Mouse (Mus musculus) intestine, embryonic 15.5 days (tissue): ENCODE data around the gene Gm5244. TPM values are rescaled to one million over a fixed set of nuclear protein-coding genes. Genes with fewer than 3 reads are reported as not detected.
A peak's percentile ranks its signal among the peaks of the same experiment; 100 is the strongest.

ENCODE experiments used
- ATAC-seq: fragments of 200-750 bp; cut with Nextera tagmentation; 2 replicates; pipeline ENCODE4 v1.8.0; 2017; ENCODE audit warnings: moderate TSS enrichment, moderate library complexity
- H3K27ac ChIP-seq: fragments of 300-500 bp; sonication (generic); 2 replicates; pipeline ENCODE4 v1.5.1; 2015; ENCODE audit warnings: mild to moderate bottlenecking, inconsistent platforms
- H3K27me3 ChIP-seq: fragments of 300-500 bp; sonication (generic); replicated peaks from 2 replicates; pipeline ENCODE4 v1.6.1; 2015; ENCODE audit warnings: inconsistent platforms
- H3K36me3 ChIP-seq: fragments of 300-500 bp; sonication (generic); 2 replicates; pipeline ENCODE4 v1.6.1; 2015; ENCODE audit warnings: inconsistent platforms
- H3K4me1 ChIP-seq: fragments of 300-500 bp; sonication (generic); replicated peaks from 2 replicates; pipeline ENCODE4 v1.6.1; 2015; ENCODE audit warnings: inconsistent platforms
- H3K4me2 ChIP-seq: fragments of 300-500 bp; sonication (generic); replicated peaks from 2 replicates; pipeline ENCODE4 v1.6.1; 2015; ENCODE audit warnings: mild to moderate bottlenecking, inconsistent platforms
- H3K4me3 ChIP-seq: fragments of 300-500 bp; sonication (generic); replicated peaks from 2 replicates; pipeline ENCODE4 v1.5.1; 2015; ENCODE audit warnings: inconsistent platforms
- H3K9ac ChIP-seq: fragments of 300-500 bp; sonication (generic); 2 replicates; pipeline ENCODE4 v1.6.1; 2015; ENCODE audit warnings: inconsistent platforms
- H3K9me3 ChIP-seq: fragments of 300-500 bp; sonication (generic); 2 replicates; pipeline ENCODE4 v1.6.1; 2016; ENCODE audit warnings: inconsistent platforms
- WGBS: fragments of 180-500 bp; shearing (Covaris S2); methylation state at CpG from one replicate; pipeline ENCODE4 v1.1.7; 2015; 5-methylcytosine and 5-hydroxymethylcytosine counted together
- polyA plus RNA-seq: library from polyadenylated mRNA; unstranded; fragments of >200 nt; fragmentation: Nextera tagmentation; extraction: Ambion mirVana; gene quantifications from 2 replicates; pipeline ENCODE4 v1.2.1, GENCODE M21; 2015

Gm5244 gene
- not detected in 2 replicates for polyA plus RNA-seq

GRCm38 (mm10) chr19:12846382-12846781, at the start of gene Gm5244:
Gene Gm5244, plus strand, starts transcription at chr19:12846682.
- Histone ChIP-seq H3K9me3 (no peaks in the 10 kb centered on the region), H3K27ac (no peak within 1 kb of the TSS), H3K4me1 (no peaks in the 10 kb centered on the region), H3K4me2 (no peak within 1 kb of the TSS), H3K36me3 (no peaks in the 10 kb centered on the region), H3K27me3 (no peaks in the 10 kb centered on the region), H3K4me3 (no peak within 1 kb of the TSS), H3K9ac (no peak within 1 kb of the TSS)
- ATAC-seq: no peak

DNA sequence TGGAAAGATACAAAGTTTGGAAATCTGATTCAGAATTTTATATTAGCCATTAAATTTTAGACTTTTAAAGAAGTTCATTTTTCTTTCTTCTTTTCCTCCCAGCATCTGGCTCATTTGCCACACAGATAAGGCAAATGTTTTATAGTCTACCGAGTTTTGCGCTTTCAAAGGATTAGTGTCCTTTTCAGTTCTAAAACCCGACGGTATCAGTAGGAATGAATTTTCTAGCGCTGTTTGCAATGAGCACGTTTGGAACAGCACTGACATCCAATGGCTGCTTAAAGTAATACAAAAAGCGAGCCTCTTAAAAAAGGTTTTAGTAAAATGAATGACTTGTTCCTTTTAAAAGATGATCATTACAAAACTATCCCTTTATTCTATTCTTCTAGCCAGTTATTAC, 49.4 kb upstream of the Gm5244 start:
- peak overlapping the region; percentile 51; the same call in 1 of the 2 replicates for H3K9ac ChIP-seq
- H3K4me1 ChIP-seq: no peaks in the 10 kb centered on the region
- no peaks in the 10 kb centered on the region for H3K36me3 ChIP-seq
- peak overlapping the region; percentile 99 for H3K27ac ChIP-seq
- peak overlapping the region; percentile 95 for H3K4me3 ChIP-seq
- H3K27me3 ChIP-seq: no peaks in the 10 kb centered on the region
- ATAC-seq: no peak
- 1% methylated on average over 7 of the region's 7 CpGs for WGBS
- H3K9me3 ChIP-seq: no peaks in the 10 kb centered on the region
- H3K4me2 ChIP-seq: peak overlapping the region; percentile 64

DNA sequence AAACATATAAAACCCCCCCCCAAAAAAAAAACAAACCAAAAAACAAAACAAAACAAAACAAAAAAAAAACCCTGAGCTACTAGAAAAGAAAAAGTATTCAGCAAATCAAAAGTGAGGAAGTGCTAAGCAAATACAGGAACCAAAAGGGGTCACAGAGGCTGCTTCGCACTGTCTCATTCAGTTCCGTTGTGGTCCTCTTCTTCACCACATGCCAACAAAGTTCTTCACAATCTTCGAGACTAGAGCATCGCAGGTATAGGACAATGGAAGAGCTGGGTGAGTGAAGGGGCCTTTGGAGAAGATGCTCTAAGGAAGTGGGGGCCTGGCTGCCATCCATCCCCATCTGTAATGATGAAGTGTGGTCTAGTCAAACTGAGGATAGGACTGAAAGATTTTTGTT, 48.1 kb upstream of the Gm5244 start:
- Histone ChIP-seq H3K4me2 (no peak overlapping the region), H3K9me3 (no peaks in the 10 kb centered on the region), H3K9ac (no peak overlapping the region), H3K4me1 (no peaks in the 10 kb centered on the region), H3K4me3 (no peak overlapping the region), H3K27me3 (no peaks in the 10 kb centered on the region), H3K27ac (no peak overlapping the region), H3K36me3 (no peaks in the 10 kb centered on the region)
- WGBS: 68% methylated on average over 4 of the region's 4 CpGs
- ATAC-seq: no peak

DNA sequence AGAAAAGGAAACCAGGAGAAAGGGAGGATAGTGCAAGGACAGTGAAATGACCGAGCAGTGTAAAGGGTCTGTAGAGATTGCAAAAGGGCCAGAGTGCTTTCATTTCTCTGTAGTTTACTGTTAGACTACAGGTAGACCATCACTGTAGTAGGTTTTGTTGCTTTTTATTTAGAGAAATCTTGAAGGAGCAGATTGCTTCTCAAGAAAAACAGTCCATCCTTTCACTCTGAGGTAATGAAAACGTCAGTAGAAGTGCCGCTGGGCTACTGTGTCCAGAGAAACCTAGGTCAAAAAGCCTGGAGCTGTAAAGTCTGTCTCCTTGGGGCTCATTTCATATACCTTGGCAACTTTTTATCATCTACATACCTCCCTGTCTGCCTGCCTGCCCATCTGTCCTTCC, 47.4 kb upstream of the Gm5244 start:
- no peak overlapping the region for H3K4me3 ChIP-seq
- H3K27ac ChIP-seq: no peak overlapping the region
- no peaks in the 10 kb centered on the region for H3K36me3 ChIP-seq
- no peaks in the 10 kb centered on the region for H3K9me3 ChIP-seq
- no peak overlapping the region for H3K4me2 ChIP-seq
- 84% methylated on average over 3 of the region's 3 CpGs for WGBS
- no peak overlapping the region for H3K9ac ChIP-seq
- ATAC-seq: no peak
- H3K4me1 ChIP-seq: no peaks in the 10 kb centered on the region
- no peaks in the 10 kb centered on the region for H3K27me3 ChIP-seq

GRCm38 (mm10) chr19:12800621-12801020, 45.9 kb upstream of the Gm5244 start:
- no peaks in the 10 kb centered on the region for H3K9me3 ChIP-seq
- no peaks in the 10 kb centered on the region for H3K27me3 ChIP-seq
- H3K9ac ChIP-seq: no peak overlapping the region
- H3K4me1 ChIP-seq: no peaks in the 10 kb centered on the region
- no peak overlapping the region for H3K27ac ChIP-seq
- H3K4me3 ChIP-seq: no peak overlapping the region
- no peak overlapping the region for H3K4me2 ChIP-seq
- no peaks in the 10 kb centered on the region for H3K36me3 ChIP-seq
- no peak for ATAC-seq
- WGBS: 69% methylated on average over 2 of the region's 2 CpGs

- no peak overlapping the region for H3K9ac ChIP-seq
- H3K4me3 ChIP-seq: no peak overlapping the region
- H3K36me3 ChIP-seq: no peaks in the 10 kb centered on the region
- no peaks in the 10 kb centered on the region for H3K27me3 ChIP-seq
- no peak for ATAC-seq
- H3K9me3 ChIP-seq: no peaks in the 10 kb centered on the region
- no peak overlapping the region for H3K27ac ChIP-seq
- H3K4me2 ChIP-seq: no peak overlapping the region
- H3K4me1 ChIP-seq: no peaks in the 10 kb centered on the region
- WGBS: 64% methylated on average over 3 of the region's 3 CpGs
Measured at GRCm38 (mm10) chr19:12801046-12801445, 45.4 kb upstream of the Gm5244 start.

- Histone ChIP-seq H3K27ac (no peak overlapping the region), H3K9ac (no peak overlapping the region), H3K4me2 (no peak overlapping the region), H3K27me3 (no peaks in the 10 kb centered on the region), H3K36me3 (no peaks in the 10 kb centered on the region), H3K9me3 (no peaks in the 10 kb centered on the region), H3K4me1 (no peaks in the 10 kb centered on the region), H3K4me3 (no peak overlapping the region)
- ATAC-seq: no peak
- 79% methylated on average over 3 of the region's 3 CpGs for WGBS
Measured at GRCm38 (mm10) chr19:12802830-12803229, 43.7 kb upstream of the Gm5244 start.

DNA sequence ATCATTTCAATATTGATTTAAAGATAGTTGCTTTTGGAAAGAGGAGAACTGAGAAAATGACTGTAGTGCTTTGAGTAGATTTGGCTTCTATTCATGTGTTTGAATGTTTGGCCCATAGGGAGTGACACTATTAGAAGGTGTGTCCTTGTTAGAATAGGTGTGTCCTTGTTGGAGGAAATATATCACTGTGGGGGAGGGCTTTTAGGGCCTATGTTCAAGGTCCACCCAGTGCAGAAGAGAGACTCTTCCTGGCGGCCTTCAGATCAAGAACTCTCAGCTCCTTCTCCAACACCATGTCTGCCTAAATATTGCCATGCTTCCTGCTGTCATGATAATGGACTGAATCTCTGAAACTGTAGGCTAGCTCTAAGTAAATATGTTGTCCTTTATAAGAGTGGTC, 42.2 kb upstream of the Gm5244 start:
- H3K9me3 ChIP-seq: no peaks in the 10 kb centered on the region
- H3K4me2 ChIP-seq: no peak overlapping the region
- H3K9ac ChIP-seq: no peak overlapping the region
- ATAC-seq: peak; percentile 51; the same call in 1 of the 2 replicates
- H3K36me3 ChIP-seq: no peaks in the 10 kb centered on the region
- no peak overlapping the region for H3K4me3 ChIP-seq
- no peaks in the 10 kb centered on the region for H3K27me3 ChIP-seq
- WGBS: 72% methylated on average over 1 of the region's 1 CpGs
- H3K4me1 ChIP-seq: no peaks in the 10 kb centered on the region
- no peak overlapping the region for H3K27ac ChIP-seq

DNA sequence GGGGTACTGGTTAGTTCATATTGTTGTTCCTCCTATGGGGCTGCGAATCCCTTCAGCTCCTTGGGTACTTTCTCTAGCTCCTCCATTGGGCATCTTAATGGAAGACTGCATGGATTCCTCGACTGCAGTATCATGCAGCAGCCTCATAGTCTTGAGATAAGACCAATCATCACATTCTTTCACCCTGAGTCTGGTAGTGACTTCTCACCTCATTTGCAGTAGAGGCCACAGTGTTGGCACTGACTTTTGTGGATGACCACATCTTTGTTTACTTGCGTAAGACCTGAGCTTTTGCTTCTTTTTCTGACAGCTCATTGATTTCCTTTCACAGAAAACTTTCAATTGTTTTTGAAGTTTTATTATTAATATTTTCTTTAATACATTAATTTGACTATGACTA, 40.8 kb upstream of the Gm5244 start:
- H3K9me3 ChIP-seq: no peaks in the 10 kb centered on the region
- 87% methylated on average over 3 of the region's 3 CpGs for WGBS
- H3K9ac ChIP-seq: no peak overlapping the region
- H3K4me1 ChIP-seq: no peaks in the 10 kb centered on the region
- no peaks in the 10 kb centered on the region for H3K36me3 ChIP-seq
- ATAC-seq: no peak
- H3K27ac ChIP-seq: no peak overlapping the region
- H3K4me2 ChIP-seq: no peak overlapping the region
- no peak overlapping the region for H3K4me3 ChIP-seq
- H3K27me3 ChIP-seq: no peaks in the 10 kb centered on the region

DNA sequence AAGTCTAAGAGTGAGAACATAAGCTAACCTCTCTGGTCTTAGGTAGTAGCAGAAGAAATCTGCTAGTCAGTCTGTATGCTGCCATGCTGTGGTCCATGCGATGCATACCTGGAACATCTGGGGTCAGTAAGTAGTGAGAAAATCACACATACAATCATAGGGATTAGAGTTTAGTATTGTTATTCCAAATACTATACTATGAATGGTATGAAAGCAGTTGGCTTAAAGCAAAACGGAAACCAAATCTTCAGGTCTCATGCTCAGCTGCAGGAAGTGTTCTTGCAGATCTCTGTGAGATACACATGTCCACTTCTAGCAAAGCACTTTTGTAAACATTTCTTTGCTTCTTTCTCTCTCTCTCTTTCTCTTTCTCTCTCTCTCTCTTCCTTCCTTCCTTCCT, 40.3 kb upstream of the Gm5244 start:
- no peaks in the 10 kb centered on the region for H3K36me3 ChIP-seq
- H3K9me3 ChIP-seq: no peaks in the 10 kb centered on the region
- no peak overlapping the region for H3K4me3 ChIP-seq
- H3K27me3 ChIP-seq: no peaks in the 10 kb centered on the region
- WGBS: 63% methylated on average over 2 of the region's 2 CpGs
- no peak overlapping the region for H3K9ac ChIP-seq
- no peak overlapping the region for H3K27ac ChIP-seq
- ATAC-seq: no peak
- no peaks in the 10 kb centered on the region for H3K4me1 ChIP-seq
- H3K4me2 ChIP-seq: no peak overlapping the region

DNA sequence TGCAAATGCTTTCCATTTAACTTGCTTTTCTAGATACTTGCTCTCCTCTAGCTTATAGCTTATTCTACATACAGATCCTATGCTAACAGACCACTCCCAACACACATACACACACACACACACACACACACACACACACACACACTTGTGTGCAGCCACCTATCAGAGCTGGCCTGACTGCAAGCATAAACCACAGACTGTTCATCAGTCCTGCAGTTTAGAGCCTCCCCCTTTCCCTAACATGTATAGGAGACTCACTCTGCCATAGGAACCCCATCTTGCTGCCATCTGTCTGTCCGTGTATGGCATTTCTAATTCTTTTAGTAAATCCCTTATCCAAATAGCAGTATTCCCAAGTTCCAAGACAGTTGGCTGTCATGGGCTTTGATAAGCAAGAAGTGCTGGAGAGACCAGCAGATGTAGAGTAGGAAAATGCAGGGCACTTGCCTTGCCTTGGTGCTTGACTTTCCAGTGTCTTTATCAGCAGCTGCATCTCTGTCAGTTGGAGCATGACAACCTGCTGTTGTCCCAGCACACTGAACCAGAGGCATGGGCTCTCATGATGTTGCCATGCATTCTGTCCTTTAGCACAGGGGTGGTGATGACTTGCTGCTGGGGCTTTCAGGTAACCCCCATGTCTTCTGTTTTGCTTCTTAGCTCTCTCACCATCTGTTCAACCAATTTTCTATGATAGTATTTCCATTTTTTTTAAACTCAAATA, 33.7 kb upstream of the Gm5244 start:
- Histone ChIP-seq H3K4me2 (no peak overlapping the region), H3K9ac (no peak overlapping the region), H3K27me3 (no peaks in the 10 kb centered on the region), H3K27ac (no peak overlapping the region), H3K36me3 (no peaks in the 10 kb centered on the region), H3K9me3 (no peaks in the 10 kb centered on the region), H3K4me1 (no peaks in the 10 kb centered on the region), H3K4me3 (no peak overlapping the region)
- 60% methylated on average over 1 of the region's 1 CpGs for WGBS
- no peak for ATAC-seq

GRCm38 (mm10) chr19:12813883-12814282, 32.6 kb upstream of the Gm5244 start:
- no peaks in the 10 kb centered on the region for H3K36me3 ChIP-seq
- 76% methylated on average over 1 of the region's 1 CpGs for WGBS
- no peak overlapping the region for H3K27ac ChIP-seq
- H3K4me2 ChIP-seq: no peak overlapping the region
- H3K9ac ChIP-seq: no peak overlapping the region
- no peaks in the 10 kb centered on the region for H3K9me3 ChIP-seq
- H3K27me3 ChIP-seq: no peaks in the 10 kb centered on the region
- H3K4me1 ChIP-seq: no peaks in the 10 kb centered on the region
- ATAC-seq: no peak
- H3K4me3 ChIP-seq: no peak overlapping the region

DNA sequence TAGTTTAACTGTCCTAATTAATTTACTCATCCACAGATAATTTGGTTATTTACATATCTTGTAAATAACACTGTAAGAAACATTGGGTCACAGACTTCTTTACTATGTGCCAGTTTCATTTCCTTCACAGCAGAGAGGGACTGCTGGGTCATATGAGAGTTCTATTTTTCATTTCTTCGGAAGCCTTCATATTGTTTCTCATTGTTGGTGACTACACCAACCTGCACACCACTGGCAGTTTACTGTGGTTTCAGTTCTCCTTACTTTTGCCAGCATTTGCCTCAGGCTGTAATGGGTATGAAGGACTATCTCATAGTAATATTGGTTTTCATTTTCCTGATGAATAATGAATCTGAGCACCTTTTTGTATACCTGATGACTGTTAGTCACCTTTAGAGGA, 28.0 kb upstream of the Gm5244 start:
- H3K27ac ChIP-seq: no peak overlapping the region
- no peak overlapping the region for H3K4me2 ChIP-seq
- no peaks in the 10 kb centered on the region for H3K36me3 ChIP-seq
- no peak overlapping the region for H3K9ac ChIP-seq
- no peaks in the 10 kb centered on the region for H3K9me3 ChIP-seq
- H3K4me1 ChIP-seq: no peaks in the 10 kb centered on the region
- H3K4me3 ChIP-seq: no peak overlapping the region
- WGBS: 86% methylated on average over 1 of the region's 1 CpGs
- H3K27me3 ChIP-seq: no peaks in the 10 kb centered on the region
- ATAC-seq: no peak
